Mouse (Mus musculus): ENCODE results near the gene Tlr2.
"Not testable (repeated sequence)": the region's sequence is repeated elsewhere in the genome, so short reads cannot be mapped to it uniquely, and the experiment has no call there.

- TF ChIP-seq CTCF (IDR thresholded peaks at IDR 0.05; ENCODE audit: borderline replicate concordance, extremely low read depth, insufficient read depth, insufficient read length); POLR2A (IDR thresholded peaks at IDR 0.05; ENCODE audit: borderline replicate concordance, extremely low read depth, insufficient read depth, insufficient read length, poor library complexity, severe bottlenecking): not testable (repeated sequence)
Observed at GRCm38 (mm10) chr3:83879261-83880050, 37.9 kb upstream of the Tlr2 start.

All from brain, embryonic 14.5 days (tissue).